Mouse (Mus musculus): ENCODE data around the gene Bcan.

Gene Bcan

DNA sequence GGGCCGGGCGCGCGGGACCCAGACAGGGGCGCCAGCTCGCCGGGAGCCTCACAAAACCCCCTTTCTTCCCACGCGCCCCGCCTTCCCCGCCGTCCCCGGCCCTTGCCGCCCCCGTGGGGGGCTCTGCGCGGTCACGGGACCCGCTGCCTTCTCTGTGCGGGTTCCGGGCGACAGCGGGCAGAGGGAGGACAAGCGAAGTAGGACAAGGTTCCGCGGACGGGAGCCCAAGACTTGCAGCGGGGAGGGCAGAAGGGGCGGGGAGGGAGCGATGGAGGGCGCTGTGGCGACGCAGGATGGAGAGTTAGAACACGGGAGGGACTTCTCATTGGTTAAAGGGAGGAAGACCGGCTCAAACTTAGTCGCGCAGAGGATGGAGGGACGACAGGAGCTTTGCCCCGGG, at the start of gene Bcan:
TSS of gene Bcan (minus strand) at position 50 of the 400 bp plus-strand sequence.
- in situ Hi-C loops (cut with MboI, MseI), result loop anchor here (5.0 kb wide), 1 partner anchor 72 kb away; no protein-coding TSS in a partner anchor

DNA sequence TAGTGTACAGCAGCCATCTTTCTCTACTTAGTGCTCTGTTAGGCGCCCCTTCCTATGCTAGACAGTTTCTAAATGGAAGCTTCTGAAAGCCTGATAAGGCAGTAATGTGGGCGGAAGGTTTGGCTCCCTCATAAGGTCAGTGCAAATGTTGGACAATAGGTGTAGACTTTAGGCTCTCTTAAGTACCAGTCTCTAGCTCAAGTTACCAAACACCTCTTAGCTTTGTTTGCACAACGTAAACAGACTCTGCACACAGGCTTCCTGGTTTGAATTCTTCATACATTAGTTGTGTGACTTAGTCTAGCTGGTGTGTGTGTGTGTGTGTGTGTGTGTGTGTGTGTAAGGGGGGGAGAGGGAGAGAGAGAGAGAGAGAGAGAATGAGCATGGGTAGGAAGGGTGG, 49.5 kb upstream of the Bcan start:
- in situ Hi-C loops (cut with MboI, MseI), result no loop called here

DNA sequence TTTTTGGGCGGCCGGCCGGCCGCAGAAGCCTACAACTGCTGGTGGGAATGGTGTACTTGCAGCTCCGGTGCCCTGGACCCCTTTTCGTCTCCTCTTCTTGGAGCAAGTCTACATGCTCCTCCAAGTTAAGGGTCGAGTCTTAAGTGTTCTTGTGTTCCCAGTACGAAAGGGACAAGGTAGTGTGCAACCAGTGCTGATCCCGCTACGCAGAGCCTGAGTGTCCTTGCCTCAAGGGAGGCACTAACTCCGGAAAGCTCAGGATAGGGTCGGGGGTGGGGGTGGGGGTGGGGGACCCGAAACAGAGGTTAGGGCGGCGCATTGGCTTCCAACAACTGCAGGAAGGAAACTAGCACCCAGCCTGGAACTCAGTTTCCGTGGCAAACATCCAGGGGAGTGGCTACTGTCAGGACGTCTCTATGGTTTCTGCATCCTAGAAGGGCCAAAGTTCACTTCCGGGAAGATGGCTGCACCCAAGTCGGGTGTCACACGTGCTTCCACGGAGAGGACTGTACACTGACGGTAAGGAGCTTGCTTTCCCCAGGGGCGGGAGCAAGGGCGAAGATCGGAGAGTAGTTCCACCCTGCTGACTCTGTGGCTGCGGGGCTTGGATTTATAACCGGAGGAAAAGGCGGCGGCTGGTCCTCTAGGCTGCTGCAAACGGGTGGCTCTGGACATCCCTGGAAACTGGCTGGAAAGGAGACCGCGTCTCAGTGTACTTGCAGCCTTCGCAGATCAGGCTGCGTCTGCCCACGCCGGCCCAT, 42.8 kb upstream of the Bcan start, which contains the start of gene Gpatch4:
TSS of gene Gpatch4 (plus strand) at position 448 of the 761 bp plus-strand sequence.
- in situ Hi-C loops (cut with MboI, MseI), result no loop called here

DNA sequence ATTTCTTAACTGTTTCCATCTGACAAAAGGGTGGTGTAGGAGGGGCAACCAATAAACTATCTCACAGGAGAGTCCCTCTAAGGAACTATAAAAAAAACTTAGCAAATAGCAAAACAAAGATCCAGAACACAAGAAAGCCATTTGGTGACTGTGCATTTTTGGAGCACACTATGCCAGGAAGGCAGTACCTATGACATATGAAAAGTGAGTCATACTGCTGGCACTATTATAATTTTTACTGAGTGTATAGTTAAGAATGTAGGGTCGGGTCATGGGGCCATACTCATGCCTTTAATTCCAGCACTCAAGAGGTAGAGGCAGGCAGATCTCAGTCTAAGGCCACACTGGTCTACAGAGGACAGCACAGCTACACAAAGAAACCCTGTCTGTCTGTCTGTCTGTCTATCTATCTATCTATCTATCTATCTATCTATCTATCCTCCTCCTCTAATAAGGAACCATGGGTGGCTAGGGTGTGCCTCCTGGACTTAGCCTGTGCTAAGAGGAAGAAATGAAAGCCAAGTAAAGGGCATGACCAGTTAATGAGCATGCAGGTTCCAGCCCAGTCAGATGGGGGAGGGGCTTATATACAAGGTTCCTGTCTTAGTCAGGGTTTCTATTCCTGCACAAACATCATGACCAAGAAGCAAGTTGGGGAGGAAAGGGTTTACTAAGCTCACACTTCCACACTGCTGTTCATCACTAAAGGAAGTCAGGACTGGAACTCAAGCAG, 35.7 kb upstream of the Bcan start:
- in situ Hi-C loops (cut with MboI, MseI), result no loop called here

DNA sequence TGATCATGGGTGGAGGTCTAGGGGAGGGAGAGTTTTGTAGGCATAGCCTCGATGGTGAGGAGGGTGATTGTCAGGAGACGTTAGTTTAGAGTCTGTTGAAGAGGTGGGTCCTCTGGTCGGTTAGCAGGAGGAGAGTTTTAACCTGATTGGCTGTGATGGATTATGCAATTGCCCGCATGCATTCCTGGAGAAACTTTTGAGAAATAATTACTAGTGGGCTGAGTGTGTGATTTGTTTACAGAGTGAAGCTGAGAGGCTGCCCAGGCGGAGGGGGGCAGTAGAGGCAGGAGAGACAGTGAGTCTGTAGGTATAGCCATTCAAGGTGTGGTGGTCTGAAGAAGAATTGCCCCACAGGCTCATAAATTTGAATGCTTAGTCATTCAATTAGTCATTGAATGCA, 33.5 kb upstream of the Bcan start:
- in situ Hi-C loops (cut with MboI, MseI), result no loop called here

DNA sequence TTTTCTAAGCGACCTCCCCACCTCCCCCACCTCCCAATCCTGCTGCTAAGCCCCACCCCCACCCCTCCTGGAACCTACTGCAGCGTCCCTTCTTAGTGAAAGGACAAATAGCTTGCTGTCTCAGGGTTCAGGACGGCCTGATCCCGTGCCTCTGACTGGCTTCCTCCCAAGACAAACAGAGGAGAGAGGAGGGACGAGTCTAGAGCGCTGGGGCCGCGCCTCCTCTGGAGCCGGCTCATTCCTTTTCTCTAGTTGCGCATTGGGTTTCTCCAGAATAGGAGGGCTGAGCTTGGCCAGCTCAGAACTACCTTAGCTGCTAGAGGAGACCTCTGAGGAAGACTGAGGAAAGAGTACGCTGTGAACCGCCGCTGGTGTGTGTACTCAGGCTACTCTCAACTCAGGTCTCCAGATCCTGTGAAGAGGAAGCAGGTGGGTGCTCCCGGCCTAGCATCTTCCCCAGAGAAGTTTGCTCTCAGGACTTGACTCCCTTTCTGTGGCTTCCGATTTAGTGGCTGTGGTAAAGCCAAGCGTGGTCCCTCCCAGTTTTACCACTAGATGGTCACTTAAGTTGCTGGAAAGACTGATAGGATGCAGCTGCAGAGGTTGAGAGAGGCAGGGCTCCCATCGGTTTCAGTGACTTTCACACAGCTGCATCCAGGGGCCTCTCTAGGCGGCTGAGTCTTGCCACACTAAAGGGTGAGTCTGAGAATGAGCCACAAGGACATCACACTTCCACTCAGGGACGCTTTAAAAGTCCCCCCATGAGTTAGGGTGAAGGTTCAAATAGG, 30.8 kb upstream of the Bcan start:
- in situ Hi-C loops (cut with MboI, MseI), result no loop called here

DNA sequence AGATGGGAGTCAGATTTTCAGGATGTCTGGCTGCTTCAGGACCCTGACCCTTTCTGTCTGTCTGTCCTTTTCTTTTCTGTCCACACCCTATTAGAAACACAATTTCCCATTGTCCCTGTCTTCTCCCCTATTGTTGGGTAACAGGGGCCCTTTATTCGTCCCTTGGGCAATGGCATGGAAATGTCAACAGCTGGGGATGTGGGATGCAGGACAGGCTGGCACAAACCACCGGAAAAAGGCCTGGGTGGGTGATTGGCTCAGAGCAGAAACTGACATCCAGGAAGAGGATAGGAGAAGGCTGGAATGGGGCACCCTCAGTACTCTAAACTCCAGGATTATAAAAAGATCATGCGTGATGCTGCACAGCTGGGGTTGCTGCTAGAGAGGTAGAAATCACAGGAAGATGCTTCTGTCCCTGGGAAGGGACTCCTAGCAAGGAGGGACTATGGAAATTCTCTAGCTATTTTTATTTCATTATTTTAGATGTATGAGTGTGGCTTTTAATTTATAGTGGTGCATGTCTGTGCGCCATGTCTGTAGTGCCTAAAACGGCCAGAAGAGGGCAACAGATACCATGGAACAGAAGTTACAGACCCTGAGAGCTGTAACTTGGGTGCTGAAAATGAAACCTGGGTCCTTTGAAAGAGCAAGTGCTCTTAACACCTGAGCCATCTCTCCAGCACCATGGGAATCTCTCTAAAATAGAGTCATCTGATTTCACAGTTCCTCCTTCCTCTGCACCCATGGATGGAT, 27.6 kb upstream of the Bcan start, which contains the start of gene Hapln2:
TSS of gene Hapln2 (minus strand) at position 150 of the 753 bp plus-strand sequence.
- in situ Hi-C loops (cut with MboI, MseI), result no loop called here

DNA sequence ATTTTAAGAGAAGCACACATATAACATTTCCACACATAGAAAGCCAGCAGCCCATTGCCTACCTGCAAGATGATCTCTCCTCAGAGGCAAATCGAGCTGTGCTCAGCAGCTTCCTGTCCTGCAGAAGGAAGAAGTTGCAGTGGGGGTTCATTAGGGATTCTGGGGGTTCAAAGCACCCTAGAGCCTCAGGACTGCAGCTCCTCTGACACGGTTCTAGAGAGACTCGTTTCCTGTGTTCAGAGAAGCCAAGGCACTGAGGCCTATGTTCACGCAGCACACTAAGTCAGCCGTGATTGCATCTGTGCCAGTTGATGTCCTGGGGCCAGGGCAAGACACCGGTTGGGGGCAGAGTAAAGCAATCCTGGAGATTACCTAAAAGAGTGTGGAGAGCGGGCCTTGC, 26.8 kb upstream of the Bcan start:
- in situ Hi-C loops (cut with MboI, MseI), result no loop called here

DNA sequence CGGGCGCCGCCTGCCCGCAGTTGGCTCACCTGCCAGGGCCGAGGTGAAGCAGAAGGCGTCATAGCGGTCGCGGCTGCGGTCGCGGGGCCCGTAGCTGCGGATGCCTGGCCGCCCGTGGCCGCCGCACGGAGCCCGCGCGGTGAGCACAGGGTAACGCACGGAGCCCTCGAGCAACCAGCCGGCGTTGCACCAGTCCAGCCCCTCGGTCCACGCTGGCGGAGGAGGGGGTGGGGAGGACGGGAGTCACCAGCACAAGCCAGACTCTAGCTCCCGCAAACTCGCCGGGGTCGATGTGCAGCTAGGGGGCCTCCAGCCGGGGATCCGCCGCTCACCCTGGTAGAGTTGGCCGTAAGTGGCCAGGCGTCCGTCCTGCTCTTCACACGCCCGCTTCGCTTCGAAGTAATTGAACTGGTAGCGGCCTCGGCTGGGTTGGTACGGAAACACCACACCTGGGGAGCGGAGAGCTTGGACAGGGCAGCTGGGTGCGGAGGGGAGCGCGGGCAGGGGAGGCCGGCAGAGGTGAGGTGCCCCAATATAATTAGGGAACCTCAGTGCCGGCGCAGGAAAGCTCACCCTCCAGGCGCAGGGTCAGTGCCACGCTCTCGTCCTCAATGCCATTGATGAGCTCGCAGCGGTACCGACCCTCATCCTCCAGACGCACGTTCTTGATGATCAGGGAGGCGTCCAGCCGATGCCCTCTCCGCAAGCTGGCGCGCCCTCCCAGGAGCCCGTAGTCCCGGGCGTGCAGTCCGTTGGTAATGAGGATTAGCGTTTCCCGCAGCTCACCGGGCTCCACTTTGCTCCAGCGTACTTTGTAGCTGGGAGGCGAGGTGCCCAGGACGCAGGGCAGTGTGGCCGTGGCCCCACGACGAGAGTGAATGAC, 23.4 kb upstream of the Bcan start:
- in situ Hi-C loops (cut with MboI, MseI), result no loop called here

DNA sequence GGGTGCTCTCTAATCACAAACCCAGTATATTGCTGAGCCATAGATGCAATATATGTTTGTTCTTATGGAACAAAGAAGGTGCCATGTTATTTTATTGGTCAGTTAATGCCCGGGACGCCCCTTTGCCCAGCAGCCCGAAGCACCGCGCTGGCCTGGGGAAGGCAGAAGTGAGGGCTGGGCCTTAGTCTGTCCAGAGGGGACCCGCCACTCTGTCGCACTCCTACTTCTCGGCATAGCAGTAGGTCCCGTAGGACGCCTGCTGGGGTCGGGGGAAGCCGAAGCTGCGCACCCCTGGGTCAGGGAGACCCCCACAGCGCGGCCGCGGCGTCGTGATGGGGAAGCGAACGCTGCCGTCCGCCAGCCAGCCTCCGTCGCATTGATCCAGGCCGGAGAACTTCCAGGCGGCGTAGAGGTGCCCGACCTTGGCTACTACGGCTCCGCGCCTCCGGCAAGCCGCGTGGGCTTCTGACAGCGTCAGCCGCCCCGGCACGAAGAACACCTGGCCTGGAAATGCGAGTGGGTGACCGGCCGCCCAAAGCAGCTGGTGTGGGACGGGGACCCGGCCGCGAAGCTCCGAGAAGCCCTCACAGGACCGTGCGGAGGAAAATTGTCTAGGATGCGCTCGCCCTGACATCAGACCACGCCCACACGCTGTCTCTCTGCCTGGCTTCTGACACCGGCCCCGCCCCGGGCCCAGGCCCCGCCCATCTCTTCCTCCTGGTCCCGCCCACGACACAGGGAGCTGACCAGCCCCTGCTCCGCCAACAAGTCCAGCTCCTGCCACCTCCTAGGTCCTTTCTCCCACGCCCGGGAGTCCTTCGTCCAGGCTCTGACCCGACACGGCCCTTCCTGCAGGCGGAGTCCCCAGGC, 22.5 kb upstream of the Bcan start:
- in situ Hi-C loops (cut with MboI, MseI), result no loop called here

DNA sequence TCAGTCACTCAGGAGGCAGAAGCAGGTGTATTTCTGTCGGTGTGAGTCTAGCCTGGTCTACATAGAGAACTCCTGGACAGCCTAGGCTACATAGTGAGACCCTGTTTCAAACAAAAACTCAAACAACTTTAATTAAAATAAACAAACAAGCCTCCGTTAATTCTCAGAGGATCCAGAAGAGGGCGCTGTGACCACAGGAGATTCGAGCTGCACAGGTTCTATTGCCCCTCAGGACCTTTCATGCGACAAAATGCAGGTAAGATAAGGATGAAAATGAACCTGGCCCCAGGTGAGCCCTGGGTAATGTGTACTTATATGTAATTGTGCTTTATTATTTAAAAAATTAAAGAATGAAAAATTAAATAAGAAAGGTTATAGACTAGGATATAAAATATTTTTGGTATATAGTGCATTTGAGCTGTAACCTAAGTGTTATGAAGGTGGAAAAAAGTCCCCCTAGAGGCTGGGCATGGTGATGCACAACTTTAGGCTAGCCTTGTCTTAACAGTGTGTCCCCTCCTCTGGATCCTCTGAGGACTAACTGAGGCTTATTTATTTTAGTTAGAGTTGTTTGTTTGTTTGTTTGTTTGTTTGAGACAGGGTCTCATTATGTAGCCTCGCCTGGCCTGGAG, 10.7 kb upstream of the Bcan start:
- in situ Hi-C loops (cut with MboI, MseI), result no loop called here

DNA sequence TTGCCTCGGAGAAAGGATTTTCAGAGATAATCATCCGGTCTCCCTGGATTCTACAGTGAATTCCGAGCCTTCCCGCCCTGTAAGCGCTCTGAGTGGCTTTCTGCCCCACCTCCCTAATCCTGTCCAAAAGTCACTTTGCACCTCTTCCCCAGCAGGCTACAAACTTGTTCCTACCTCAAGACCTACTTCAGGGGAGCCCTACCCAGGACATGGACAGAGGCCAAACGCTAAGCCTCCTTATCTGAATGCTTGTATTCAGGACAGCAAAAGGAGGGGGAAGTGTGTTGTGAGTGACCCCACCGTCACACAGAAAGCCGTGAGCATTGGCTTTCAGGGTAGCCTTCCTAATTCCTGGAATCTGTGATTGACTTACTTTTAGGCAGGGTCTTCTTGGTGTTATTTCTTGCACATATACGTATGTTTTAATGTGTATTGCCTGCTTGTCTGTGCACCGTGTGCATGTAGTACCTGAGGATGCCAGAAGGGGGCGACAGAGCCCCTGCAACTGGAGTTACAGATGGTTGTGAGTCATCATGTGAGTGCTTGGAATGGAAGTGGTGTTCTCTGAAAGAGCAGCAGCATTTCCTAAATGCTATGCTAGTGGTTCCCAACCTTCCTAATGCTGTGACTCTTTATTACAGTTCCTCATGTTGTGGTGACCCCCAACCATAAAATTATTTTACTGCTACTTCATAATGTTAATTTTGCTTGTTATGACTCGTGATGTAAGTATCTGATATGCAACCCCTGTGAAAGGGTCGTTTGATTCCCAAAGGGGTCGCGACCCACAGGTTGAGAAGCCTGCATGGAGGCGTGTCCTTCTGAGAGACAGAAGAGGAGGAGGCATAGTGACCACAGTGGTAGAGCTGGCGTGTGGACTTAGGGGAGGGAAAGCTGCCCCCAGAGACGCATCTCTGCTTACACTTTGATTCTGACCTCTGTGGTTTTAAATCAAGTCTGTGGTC, 6.1 kb upstream of the Bcan start:
- in situ Hi-C loops (cut with MboI, MseI), result no loop called here

DNA sequence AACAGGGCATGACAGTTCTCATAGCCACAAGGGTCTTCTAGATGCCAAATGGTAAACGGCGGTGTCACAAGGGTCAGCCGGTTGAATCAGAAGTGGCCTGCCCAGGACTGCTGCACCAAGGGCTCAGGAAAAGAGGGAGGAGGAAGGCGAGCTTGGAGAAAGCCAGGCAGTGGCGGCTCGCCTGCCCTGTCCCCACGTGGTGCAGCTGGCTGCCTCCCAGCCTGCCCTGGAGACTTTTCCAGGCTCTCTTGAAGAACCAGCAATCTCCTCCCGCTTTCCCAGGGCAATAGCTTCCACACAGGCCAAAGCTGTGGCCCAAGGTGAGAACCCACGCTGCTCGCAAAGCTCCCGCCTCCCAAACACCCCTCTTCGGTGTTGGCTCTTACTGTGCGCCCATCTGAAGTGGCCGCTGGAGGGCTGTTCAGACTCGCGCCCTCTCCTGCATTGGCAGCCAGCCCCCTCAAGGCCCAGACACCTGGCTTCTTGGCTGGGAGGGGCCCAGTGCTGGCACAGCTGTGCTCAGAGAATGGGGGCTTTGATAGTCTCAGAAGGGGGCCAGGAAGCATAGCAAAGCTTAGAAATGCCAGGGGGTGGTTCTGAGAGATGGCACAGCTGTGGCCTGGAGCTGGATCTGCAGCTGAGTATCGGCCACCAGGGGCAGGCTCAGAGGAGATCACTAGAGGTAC, 2.4 kb upstream of the Bcan start:
- in situ Hi-C loops (cut with MboI, MseI), result loop anchor here (5.0 kb wide), 1 partner anchor 70 kb away; no protein-coding TSS in a partner anchor

DNA sequence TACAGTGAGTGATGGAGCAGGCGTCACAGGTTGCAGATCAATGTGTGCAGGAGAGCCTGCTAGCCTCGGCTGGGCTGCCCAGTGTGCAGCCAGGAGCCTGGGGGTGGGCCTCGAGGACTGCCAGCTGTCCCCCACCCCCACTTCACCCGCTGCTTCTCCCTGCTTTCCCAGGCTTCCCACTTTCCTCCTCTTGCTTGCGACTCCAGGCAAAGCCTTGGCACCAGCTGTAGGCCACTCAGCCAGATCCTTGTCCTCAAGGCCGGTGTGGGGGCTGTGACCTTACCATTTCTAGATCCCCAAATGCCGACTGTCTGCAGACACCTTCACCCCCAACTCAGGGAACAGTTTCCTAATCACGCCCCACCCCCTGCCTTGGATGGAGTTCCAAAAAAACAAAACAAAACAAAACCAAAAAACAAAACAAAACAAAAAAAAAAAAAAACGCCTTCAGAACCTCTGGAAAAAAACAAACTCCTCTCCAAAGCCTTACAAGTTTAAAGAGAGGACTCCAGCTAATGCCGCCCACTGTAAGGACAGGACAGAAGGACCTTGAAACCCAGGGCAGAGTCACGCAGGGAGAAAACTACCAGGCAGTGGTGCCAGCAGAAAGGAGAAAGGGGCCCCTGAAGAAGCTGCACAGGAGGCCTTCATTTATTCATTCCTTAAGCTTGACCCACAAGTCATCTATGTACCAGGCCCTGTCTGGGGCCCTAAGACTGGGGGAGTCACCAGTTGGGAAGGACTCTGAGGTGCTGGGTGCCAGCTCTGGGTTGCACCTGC, 976 bp upstream of the Bcan start:
- in situ Hi-C loops (cut with MboI, MseI), result loop anchor here (5.0 kb wide), 1 partner anchor 71 kb away; no protein-coding TSS in a partner anchor

DNA sequence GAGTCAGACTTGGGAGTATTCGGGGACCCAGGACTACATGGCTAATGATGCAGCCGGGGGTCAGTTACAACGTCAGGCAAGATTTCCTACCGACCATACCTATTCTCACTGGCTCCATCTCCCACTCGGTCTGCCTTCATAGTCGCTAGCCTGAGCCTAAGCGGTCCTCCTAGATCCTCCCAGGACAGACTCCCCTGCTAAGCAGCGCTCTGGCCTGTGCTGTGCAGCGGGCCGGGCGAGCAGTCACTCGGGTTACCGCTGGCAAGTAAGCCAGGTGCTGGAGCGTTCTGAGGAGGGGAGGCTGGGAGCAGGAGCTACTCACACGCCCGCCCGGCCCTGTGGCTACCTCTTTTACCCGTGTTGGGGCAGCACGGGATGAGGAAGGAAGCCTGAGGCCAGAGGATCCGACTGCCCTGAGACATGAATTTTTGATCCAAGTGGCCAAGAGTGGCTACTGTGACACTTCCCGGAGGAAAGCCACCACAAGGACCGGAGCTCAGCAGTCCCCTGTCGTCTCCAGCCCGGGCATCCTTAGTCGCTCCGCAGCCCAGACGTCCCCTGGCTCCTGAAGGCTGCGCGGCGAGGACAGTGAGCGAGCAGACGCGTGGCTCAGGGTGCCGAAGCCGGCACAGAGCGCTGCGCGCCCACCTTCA, 661 bp downstream of the Bcan start:
- in situ Hi-C loops (cut with MboI, MseI), result no loop called here

DNA sequence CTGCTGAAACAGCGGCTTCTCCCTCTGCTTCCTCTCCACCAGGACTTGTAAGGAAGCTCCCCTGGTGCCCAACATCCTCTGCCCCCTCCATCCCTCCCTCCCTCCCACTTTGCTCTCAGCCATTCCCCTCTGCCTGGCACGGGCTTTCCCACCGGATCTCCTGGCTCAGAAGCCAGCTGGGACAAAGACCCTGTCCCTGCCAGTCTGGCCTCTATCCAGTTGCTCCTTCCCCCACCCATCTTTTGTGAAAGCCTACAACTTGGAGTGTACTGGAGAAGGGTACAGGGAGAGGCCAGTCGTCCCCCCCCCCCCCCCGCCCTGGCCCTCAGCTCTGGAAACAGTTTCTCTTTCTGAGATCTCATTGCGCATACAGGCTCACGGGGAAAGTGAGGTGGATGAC, 1.3 kb downstream of the Bcan start:
- in situ Hi-C loops (cut with MboI, MseI), result no loop called here

Measured in T-helper 1 cell (primary cell).